Mouse (Mus musculus) cerebellum, postnatal 14 days (tissue): Measurements from ENCODE around the gene Amfr.
A peak's percentile ranks its signal among the peaks of the same experiment; 100 is the strongest.

Experiments used
- DNase-seq, 2 experiments: peaks; one replicate each; pipeline ENCODE4 v3.0.0; 2021; ENCODE audit warnings: mixed read lengths in 2 of 2

Gene Amfr

GRCm38 (mm10) chr8:93980141-93980540 is 32.5 kb downstream of the Amfr start:
- no peak for DNase-seq

GRCm38 (mm10) chr8:93976446-93977211 is 36.0 kb downstream of the Amfr start:
- DNase-seq = peak in 1 of 2 experiments; percentile 1

DNA sequence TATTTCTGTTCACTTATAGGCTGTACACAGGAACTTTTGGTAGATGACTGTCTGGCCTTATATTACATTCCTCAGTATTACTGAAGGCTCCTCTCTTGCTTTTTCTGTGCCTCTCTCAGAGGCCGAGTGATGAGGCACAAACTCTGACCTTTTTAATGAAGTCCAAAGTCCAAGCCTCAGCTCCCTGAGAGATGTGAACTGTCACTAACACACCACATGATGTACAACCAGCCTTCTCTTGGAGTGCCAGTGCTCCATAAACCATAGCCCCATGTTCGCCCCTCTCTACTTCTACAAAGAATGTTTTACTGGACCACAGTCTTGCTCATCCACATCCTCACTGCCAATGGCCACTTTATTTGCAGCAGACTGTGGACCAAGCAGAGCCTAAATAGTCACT is 37.3 kb downstream of the Amfr start:
- DNase-seq = no peak

DNA sequence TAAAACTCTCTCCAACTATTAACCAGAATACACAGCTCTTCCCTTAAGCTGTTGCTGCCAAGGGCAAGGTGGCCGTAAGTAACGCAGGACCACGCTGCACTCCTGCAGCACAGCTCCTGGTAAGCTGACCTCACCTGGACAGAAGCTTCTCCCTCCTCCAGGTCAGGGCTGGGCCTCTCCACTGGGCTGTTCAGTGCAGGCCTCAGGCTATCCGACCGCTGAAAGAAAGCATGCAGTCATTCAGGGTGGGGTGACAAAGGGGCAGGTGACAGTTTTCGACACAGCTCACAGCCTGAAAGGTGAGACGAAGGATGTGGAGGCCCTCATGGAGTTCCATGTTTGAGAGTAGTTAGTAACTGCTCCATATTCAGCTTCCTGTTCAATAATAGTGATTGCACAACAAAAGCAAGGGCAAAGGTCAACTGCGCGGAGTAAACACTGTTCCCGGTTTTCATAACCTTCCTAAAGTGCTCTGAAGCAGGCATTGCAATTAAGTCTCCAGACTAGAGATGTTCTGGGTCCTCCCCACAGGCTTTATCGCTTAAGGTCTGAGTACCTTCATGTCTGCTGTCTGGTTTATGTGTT is 37.9 kb downstream of the Amfr start:
- peak in 1 of 2 experiments; percentile 1 for DNase-seq

DNA sequence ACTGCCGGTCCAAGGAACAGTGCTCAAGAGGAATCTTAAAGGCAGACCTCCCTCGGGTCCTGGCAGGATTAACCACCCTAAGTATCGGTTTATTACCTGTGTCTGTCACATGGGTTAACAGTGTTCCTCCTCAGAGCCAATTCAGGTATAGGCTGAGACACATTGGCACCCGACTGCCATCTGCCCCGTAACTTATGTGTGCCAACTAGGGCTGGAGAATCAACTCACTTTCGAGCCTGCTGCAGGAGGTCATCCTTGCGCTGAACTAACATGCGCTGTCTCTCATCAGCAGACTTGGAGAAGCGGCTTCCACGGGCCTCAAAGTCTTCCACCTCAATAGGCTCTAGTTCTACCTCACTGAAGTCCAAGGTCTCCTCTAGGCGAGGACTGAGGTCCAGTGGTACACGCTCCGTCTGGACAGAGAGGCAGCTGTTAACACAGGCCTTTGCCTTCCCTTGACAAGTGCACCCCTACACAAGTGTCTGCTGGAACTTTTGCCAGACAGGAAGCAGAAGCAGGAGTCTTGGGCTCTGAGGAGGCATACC is 38.7 kb downstream of the Amfr start:
- DNase-seq = peak in 1 of 2 experiments; percentile 4

DNA sequence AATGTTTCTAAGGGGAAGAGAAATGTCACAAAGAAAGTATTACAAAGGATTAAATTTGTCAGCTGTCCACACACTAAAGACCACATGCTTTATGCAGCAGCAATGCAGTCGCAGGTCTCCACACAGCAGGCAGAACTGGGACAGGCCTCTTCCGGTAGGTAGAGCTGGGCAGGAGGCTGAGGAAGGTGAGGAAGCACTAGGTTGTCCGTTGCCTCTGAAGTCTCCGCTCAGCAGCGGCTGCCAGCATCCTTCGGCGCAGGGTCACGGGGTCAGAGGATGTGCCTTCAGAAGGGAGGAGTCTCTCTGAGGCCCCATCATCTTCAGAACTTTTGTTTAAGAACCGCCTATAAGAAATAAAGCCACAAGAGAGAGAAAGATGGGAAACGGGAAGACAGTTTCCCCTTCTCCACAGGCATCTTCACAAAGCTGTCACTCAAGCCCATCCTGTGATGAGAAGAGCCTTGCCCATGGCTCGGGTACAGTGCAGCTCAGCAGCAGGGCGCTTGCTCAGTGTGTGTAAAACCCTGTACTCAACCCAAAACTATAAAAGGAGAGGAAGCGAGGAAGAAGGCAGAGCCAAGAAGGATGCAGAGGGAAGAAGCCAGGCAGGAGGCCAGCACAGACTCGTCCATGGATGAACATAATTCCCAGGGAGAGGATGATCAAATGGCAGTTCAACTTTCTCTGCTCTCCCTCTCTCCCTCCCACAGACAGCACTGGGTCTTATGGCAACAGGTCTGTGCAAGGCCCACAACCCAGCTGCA is 39.5 kb downstream of the Amfr start:
- DNase-seq = peak in 1 of 2 experiments; percentile 9

GRCm38 (mm10) chr8:93972211-93972610 is 40.4 kb downstream of the Amfr start:
- DNase-seq = no peak

- DNase-seq = peak in 1 of 2 experiments; percentile 2
Measured at GRCm38 (mm10) chr8:93971451-93971850, 41.2 kb downstream of the Amfr start.

DNA sequence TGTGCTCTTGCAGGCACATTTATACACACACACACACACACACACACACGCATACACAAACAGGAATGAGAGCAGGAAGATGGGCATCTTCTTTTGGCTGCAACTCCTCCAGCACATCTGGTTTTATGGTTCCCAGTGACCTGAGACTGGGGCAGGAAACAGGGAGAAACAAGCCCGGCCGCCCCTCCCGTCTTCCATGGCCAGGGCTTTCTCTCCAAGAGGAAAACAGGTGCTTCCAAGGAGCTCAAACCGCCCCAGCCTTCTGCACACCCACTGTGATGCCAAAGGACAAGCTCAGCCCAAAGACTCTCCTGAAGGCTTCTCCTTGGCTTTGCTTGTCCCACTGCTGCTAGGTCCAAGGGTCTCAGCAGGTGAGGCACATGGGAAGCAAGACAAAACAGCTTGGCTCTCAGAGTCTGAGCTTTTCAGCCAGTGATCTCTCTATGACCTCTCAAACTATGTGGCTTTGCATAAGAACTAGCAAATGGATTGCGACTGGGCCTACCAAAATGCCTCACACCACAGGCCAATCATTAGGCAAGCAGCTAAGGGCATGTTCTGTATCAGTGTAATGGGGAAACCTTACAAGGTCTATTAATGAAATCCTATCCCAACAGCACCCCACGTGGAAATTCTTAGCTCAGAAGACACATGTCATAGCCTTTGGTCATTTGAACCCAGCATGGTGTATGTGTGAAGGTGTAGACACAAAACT is 42.9 kb downstream of the Amfr start:
- DNase-seq = no peak

GRCm38 (mm10) chr8:93968293-93968692 is 44.3 kb downstream of the Amfr start:
- no peak for DNase-seq

DNA sequence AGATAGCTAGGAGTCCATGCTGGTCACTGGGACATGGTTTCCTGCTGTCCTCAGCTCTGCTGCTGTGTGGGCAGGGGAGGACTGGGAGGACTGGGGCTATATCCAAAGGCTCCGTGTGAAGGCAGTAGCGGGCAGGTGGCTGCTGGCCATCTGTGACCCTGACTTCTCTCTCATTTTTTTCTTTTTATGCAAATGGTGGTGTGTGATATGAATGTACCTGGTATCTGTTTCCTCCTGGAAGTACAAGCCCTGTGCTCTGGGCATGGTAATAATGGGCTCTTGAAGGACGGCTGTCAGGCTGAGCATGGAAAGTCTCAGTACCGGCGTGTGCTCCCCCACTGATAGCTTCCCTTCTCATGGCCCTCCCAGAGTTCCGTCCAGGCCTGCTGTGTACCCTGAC is 51.7 kb downstream of the Amfr start:
- no peak for DNase-seq

GRCm38 (mm10) chr8:93958402-93958801 is 54.2 kb downstream of the Amfr start:
- no peak for DNase-seq

DNA sequence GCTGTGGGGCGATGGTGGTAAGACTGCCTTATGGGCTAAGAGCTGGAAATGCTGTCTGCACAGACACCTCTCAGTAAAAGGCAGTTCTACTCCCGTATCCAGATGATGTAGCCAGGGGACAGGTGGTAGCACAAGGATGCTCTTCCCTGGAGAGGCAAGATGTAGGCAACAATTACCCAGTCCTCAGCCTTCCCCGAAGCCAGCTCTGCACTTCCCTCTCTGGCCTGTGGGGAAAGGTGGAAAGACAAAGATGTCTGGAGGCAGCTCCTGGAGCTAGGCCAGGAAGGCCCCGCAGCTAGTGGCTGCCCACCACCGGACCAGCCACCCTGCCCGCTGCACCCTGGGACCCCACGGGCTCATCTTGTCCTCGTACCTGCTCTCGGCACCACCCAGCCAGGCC is 60.1 kb downstream of the Amfr start:
- DNase-seq = peak in 1 of 2 experiments; percentile 41

GRCm38 (mm10) chr8:93950133-93950532 is 62.5 kb downstream of the Amfr start:
- no peak for DNase-seq

- DNase-seq = no peak
Measured at GRCm38 (mm10) chr8:93946397-93946796, 66.2 kb downstream of the Amfr start.

- DNase-seq = no peak
Measured at GRCm38 (mm10) chr8:93945781-93946180, 66.9 kb downstream of the Amfr start.

DNA sequence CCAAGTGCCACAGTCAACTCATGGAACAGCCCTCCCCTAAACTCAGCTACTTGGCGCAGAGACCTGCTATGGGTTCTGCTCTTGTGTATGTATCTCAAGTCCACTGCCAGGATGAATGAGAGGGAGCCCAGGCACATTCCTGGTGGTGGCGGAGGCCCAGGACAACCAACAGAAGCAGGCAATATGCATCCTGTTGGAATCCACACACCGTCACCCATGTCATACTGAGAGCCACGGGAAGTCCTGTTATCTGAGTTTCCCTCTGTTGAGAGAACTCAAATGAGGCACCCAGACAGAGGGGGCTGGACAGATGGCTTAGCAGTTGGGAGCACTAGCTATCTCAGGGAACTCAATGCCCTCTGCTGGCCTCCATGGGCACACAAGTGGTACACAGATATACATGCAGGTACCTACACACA is 71.0 kb downstream of the Amfr start:
- peak; percentile 66 to 78 for DNase-seq

- no peak for DNase-seq
Measured at GRCm38 (mm10) chr8:93940542-93941423, 71.9 kb downstream of the Amfr start.

DNA sequence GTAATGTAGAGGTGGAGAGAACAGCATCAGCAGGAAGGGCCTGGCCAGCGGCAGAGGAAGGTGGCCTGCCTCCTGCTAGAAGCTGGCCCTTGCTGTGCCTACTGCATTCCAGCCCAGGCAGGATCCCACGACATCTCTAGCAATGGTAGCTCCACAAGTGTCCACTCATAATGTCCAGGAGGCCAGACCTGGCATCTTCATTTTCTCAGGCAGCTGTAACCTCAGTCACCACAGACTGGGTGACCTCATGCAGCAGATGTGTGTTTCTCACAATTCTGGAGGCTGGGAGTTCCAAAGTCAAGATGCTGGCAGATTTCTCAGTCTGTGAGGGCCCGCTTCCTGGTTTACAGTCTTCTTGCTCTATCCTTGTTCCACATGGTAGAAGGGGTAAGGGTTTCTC is 74.4 kb downstream of the Amfr start:
- no peak for DNase-seq

DNA sequence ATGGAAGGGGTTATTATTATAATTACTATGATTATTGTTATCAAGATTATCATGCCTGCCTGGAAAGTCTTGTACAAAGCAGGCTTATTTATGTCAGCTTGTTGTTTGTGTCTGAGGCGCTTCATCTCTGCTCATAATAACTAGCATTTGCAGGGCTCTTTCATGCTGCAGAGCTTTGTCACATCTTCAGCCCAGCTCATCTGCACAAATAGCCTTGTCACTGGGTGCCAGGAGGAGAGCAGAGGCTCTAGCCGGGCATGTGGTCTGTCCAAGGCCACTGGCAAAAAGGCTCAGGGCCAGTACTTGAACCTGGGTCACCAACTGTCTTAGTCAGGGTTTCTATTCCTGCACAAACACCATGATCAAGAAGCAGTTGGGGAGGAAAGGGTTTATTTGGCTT is 79.4 kb downstream of the Amfr start:
- no peak for DNase-seq

DNA sequence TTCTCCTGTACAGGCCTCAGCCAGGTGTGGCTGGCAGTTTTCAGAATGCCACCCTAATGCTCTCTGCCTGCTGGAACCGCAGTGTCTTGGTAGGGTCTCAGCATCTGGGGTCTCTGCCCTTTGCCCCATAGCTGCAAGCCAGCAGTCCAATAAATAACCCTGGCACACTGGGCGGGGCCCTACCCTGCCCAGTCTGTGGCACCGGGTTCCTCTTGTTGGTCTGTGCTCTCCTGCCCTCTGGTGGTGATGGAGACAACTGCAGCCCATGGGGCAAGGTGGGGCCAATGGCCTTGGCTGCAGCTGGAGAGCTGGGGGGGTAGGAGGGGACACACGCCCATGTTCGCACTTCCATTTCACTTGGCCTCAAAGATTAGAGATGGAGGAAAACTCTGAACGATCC is 79.8 kb downstream of the Amfr start:
- peak; percentile 92 to 95 for DNase-seq

- DNase-seq = no peak
Measured at GRCm38 (mm10) chr8:93931336-93931735, 81.3 kb downstream of the Amfr start.
